Mouse (Mus musculus) erythroid progenitor cell, adult 5-6 weeks (primary cell): ENCODE measurements around the gene Kank1. TPM values are rescaled to one million over a fixed set of nuclear protein-coding genes. Genes with fewer than 3 reads are reported as not detected.

Source experiments
- ATAC-seq: replicated peaks from 2 replicates; pipeline ENCODE4 v1.8.0; 2016; ENCODE audit warnings: moderate number of reproducible peaks, mild to moderate bottlenecking, moderate TSS enrichment, inconsistent platforms; ENCODE audit not compliant: poor library complexity, low FRiP score, severe bottlenecking
- total RNA-seq, 2 experiments: library from RNA; stranded (forward) in 1 of 2; stranded (reverse) in 1 of 2; fragments of 150-400 nt in 1 of 2; fragments of 186-747, 209-891 nt in 1 of 2; gene quantifications; 2 replicates each; pipeline versions ENCODE4 v1.2.3 to v1.2.4; 2015 to 2017; ENCODE audit warnings: low replicate concordance in 2 of 2

The Kank1 gene
- total RNA-seq, 2 experiments from 2014 or later = not detected

DNA sequence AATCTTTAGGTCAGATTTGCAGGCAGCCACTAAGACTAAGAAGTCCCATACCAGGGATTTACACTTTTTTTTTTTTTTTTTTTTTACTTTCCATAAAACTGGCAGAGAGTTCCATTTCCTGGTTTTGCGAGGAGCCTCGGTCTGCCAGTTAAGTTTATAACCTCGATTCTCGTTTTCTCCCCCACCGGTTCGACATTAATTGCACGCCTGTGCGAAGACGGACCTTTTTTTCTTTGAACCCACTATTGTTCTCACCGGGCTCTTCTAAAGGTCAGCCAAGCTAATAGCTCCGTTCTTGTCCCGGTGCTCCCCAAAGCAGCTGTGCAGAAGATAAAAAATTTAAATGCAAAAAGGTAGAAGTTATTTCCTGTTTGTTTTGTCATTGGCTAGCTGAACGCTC lies 12.5 kb downstream of the Kank1 start:
- ATAC-seq = no peak

DNA sequence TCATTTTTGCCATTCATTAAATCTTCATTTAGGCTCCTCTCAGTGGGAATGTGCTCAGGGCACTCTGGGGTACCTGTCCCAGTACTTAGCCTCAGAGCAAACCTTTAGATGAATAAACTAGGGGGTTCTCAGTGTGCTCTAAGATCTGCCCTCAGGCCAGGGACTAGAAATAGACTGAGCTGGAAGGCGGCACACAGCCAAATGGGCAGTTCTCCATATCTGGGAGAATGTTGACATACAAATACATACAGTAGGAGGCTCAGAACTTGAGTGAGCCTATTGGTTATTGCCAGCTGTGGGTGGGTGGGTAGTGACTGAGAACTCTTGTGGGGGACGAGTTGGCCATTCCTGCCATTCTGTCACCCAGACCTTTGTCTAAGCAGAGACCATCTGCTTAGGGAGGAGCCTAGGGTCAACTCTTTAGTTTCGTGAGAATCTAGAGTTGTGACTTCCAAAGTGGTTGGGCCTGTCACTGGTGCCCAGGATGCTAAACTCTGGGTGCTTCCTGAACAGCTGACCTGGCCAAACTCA lies 14.9 kb downstream of the Kank1 start:
- no peak for ATAC-seq

DNA sequence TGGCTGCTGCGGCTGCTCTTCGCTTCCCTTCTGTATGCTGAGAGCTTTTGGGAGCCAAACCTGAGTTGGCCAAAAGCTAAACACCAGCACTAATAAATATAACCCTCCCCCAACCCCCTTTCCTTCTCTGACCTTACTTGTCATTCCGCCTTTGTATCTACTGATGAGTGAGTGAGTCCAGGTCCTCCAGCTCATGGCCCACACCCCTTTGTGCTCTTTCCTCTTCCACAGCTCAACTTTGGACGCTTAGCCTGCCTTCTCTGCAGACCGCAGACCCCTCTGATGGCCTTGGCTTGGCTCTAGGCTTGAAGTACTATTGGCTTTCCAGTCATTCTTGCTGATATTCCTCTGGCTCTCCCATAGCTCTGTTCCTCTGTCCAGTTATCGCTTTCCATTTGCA lies 16.4 kb downstream of the Kank1 start:
- no peak for ATAC-seq

DNA sequence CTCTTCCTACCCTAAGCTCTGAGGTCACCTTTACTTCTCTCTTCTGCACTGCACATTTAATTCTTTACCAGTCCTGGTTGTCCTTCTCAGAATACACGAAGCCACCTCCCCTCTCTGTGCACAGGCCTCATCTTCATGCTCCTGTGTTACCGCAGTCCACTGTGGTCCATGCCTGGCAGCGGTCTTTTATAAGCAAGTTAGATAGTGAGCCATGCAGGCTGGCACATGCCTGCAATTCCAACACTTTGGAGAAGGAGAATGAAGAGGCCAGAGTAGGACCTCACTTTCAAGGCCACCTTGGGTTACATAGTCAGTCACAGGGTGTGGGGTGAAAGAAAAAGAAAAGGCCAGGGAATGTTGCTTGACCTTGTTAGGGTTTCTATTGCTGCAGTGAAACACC lies 16.9 kb downstream of the Kank1 start:
- no peak for ATAC-seq

DNA sequence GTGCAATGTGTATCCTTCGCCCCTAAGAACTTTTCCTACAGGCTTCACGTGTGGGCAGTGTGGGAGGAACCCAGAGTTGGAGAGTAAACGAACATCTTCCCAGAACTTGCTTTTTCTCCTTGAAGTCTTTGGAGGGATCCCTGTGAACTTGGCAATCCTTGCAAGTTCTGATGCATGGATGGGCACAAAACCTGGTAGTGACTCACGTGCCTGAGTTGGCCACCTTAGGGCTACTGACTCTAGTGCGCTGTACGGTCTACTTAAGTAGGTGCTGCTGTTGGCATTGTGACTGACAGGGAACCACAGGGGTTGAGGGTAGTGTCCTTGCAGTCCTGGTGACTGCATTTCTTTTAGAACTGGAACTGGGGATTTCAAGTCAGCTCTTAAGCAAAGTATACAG lies 21.5 kb downstream of the Kank1 start:
- no peak for ATAC-seq

DNA sequence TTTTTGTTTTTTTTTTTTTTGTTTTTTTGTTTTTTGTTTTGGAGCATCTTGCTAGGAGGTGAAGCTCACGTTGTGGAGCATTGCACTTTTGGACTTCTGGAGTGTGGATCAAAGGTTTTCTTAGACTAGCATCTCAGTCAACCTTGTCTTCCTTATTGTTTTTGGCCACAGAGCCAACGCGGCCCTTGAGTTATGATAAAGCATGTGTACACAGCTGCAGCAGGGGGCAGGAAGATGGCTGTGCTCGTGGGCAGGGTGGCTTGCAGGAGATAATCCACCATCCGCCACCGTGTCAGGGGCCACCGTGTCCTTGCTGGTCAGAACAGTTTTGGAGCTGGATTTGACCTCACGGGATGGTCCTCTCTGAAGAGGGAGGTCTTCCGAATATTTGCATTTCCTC lies 29.4 kb downstream of the Kank1 start:
- no peak for ATAC-seq

DNA sequence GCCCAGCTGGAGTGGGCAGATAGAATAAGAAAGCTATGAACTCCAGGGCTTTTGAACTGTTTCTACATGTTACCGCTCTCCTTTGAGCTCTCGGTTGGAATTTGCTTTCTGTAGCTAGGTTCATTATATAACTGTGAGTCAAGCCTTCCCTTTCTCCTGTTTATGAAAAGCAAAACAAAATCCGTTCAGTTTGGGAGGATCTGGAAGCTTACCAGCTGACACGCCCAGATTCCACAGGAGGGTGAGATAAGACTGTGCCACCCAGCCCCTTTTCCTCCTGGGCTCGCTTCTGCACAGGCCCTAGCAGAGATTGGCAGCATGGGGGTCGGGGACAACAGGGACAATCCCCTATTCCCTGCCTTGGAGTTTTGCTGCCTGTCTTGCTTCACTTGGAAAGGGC lies 30.5 kb downstream of the Kank1 start:
- no peak for ATAC-seq

DNA sequence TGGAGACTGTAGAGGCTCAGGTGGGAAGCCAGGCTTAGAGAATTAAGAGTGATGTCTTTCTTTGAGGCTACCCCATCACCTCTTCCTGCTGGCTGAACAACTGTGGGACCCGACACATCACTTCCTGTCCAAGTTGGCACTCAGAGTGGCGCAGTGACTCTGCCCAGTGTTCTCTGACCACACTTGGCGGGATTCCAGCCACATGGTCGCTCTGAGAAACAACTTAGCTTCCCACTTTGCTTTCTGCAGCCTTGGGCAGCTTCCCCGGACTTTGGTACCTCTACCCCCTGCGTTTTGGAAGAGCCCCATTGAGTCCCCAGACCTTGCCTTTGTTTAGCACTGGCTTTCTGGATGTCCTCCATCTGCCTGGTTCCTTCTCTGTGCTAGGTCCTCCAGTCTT lies 31.8 kb downstream of the Kank1 start:
- no peak for ATAC-seq

DNA sequence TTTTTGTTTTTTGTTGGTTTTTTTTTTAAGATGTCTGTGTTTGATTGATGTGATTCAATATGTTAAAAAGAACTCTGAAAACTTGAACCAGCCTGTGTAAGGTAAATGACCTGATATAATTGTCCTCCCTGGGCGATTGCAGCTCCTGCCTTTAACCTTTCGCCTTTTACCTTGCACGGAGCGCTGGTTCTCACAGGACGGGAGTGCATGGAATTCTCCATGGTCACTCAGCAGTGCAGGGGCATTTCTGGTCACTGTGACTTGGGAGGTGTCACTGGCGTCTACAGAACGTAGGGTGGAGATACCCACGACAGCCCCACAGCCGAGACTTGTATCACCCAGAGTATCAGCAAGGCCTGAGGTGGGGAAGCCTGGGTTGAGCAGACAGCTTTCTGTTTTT lies 34.8 kb downstream of the Kank1 start:
- ATAC-seq = no peak

DNA sequence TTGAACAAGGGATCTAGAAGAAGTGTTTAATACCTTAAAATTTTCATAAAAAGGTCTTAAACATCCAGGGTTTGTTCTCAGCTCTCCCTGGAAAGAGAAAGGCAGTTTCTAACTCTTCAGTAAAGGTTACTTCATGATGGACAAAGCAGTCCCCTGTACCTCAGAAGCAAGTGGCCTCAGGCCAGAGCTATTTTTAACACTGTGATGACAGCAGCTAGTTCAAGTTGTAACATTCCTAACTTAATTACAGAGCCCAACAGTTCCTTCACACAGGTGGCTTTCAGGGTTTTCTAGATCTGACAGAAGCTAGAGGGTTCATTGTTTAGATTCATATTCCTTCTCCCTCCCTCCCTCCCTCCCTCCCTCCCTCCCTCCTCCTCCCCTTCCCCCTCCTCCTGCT lies 36.4 kb downstream of the Kank1 start:
- ATAC-seq = no peak

DNA sequence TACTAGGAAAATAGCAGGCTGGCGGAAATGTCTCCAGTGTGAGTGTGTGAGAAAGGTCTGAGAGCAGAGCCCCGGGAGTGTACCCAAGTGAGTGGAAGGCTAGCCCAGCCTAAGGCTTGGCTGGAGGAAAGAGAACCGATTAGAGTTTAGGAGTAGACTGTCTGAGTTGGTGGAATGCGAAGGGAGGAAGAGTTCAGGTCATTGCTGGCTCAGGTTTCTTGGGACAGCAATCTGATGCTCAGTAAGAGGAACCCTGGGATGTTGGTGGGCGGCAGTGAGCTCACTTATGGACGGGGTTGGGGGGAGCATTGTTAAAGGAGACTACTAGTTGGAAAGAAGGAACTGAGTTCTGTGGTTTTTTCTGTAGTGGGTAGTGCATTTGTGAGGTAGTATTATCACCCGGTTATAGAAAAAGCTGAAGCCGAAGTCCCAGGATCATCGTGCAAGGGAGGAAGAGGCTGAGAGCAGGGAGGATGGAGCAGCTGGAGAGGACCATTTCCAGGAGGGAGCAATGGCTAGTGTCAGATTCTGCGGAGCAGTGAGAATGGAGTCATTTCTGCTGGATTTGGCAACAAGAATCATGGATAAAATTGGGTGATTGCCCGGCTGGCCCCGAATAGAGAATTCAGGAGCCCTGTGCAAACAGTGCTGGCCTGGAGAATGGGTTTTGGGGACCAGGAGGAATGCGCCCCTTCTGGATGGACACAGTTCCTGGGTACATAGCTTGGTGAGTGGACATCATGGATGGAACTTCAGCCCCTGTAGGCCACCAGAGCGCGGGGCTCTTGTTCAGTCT lies 40.0 kb downstream of the Kank1 start:
- no peak for ATAC-seq

DNA sequence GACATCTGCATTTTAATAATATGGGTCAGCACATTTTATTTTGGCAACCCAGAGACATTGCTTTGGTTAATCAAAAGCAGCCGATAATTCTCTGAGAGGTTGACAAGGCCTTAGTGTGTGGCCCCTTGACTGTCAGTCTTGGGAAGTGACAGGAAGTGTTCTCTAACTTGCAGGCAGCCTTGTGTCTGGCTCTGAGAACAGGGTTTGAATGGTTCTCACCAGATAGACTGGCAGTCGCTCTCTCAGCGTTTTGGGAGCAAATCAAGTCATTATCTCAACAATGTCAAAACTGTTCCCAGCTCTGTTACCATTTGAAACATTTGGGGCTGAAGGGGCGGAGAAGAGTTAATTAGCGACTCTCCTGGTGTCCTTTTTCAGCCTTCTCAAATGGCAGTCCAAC lies 41.0 kb downstream of the Kank1 start:
- ATAC-seq = no peak

DNA sequence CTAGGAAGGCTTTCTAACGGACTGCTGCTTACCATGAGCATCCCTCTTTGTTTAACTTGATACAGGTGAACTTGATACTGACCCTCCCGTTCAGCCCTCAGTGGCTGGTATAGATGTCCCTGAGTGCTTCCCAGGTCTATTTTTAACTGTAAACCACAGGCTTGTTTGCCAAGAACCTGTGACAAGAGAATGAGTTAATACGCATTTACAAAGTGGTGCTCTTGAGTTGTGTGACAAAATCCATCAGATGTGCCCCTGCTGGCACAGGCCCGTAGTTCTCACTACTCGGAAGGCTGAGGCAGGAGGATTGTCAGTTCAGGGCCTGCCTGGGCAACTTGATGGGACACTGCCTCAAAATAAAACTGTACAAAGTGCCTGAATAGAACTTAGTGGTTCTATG lies 42.8 kb downstream of the Kank1 start:
- no peak for ATAC-seq

DNA sequence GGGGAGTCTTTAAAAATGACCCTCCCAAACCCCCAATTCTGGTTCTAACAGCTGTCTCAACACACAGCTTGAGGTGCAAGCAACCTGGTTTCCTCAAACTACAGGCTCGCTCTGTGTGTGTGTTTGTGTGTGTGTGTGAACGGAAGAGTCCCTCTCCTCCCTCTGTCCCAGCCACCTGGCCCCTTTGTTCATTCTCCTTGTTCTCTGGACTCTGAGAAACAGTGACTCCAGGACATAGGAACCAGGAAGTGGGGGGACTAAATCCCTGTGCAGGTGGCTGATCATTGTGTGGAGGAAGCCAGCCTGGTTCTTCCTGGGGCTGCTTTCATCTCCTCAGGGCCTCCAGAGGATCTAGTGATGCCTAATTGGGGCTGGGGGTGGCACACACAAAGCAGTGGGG lies 46.9 kb downstream of the Kank1 start:
- no peak for ATAC-seq

DNA sequence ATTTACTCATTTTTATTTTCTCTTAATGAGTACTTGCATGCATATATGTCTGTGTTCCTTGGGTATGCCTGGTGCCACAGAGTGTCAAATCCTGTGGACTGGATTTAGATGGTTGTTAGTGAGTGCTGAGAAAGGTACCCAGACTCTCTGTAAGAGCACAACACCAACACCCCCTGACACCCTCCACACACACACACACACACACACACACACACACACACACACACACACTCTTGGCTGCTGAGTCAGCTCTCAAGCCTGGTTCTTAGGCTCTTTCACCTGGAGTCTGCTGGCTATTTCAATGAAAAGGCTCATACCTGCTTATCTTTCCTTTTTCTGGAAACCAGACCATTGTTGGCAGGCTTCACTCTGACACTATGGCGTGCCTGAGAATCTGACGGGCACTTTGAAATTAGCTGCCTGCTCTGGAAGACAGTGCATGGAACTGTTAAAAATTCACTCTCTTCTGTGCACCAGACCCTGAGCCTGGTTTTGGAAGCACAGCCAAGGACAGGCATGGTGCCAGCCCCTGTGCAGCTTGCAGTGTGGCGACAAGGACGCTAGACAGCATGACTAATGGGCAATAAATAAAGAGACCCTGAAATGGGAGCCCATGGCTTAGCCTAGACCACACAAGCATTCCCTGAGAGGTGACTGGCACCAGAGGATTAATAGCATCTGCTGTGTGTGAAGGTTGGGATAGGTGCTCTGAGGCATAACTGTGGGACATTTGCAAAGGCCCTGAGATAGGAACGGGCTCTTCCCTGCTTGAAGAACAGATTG lies 49.2 kb downstream of the Kank1 start:
- no peak for ATAC-seq

DNA sequence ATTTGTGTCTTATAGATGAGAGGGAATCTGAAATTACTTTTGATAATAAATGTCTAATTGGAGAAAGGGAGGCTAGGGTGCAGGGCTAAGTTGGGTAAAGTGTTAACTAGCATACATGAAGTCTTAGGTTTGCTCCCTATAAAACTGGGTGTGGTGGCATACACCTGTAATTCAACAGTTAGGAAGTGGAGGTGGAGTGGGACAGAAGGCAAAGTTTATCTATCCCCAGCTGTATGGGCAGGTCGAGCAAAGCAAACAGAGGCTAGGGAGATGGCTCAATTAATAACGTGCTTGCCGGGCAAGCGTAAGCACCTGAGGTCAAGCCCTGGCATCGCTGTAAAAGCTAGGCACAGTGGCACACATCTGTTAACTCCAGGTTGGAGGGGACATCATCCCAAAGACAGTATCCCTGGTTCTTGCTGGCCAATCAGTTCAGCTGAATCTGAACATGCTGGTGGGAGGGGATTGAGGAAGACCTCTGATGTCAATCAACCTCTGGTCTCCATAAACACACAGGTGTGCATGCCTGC lies 54.3 kb downstream of the Kank1 start:
- ATAC-seq = no peak

DNA sequence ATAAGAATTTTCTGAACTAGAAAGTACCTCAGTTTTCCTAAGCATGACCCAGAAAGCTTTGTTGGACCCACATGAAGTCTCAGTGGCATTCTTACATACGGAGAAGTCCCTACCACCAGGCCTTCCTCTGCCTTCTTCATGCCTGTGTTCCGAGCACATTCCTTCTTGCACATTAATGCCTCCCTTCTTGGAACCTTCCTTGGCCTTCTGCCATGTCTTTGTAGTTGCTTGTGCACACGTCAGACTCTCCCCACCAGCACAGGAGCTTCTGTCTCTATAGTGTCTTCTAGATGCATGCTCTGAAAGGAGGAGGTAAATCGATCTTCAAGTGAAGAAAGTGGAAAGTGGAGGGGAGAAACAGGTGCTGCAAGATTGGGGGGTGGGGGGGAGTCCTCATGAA lies 58.4 kb downstream of the Kank1 start:
- no peak for ATAC-seq

DNA sequence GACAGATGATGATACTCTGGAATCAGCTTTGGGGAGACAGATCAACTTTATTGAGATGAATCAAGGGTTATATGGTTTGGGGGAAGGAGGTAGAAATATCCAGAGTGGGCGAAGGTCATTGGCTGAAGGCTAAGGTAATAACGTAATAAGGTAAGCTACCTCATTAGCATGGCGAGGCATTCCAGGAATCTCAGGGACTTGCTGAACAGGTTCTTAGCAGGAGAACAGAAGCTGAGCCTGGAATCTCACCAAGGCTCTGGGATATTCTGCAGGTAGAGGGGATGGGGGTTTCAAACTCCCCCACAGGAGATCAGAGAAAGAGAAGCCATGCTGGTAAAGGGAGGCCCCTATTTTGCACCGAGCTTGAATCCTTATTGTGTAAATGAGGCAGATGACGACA lies 60.5 kb downstream of the Kank1 start:
- ATAC-seq = no peak

DNA sequence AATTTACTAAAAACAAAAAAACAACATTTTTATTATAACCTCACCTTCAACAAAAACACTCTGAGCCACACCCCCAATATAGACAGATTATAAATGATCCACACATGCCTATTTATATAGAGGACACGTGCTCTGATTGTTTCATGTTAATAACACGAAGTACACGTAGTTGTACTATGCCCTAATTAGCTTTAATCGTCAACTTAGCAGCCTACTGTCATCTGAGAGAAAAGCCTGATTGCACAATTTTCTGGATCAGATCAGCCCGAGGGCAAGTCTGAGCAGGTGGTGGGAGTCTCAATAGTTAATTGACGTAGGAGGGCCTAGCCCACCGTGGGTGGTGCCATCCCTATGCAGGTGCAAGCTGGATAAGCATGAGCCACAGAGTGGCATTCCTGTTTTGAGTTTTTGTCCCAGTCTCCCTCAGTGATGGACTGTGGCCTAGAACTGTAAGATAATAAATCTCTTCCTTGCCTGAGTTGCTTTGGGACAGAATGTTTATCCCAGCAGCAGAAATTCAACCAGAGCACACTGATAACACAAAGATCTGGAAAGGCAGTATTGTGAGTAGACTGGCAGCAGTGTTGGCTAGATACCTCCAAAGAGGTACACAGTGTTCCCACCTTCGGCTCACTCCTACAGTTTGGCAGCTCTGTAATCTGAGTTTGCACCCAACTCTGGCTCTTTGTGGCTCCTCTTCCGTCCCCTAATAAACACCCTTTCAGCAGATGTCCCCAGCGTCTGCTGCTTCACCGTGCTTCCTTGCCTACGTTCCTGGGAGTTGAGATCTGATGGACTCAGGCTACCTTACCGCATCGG lies 63.3 kb downstream of the Kank1 start:
- no peak for ATAC-seq

DNA sequence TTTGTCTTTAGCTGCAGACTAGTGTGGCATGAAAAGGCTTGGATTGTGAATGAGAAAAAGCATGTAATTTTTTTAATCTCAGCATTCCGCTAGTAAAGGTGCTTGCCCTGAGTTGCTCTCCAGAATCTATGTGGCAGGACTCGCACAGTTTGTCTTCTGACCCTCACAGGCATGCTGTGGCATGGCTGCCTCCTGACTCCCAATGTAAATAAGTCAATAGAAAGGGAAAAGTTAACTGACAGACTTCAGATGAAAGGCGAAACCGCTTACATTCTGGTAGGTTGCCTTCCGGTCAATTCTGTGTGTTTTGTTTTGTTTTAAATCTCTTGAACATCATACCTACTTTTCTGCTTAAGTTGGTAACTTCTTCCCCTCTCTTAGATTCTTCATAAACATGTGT lies 64.4 kb downstream of the Kank1 start:
- ATAC-seq = no peak
